Mouse (Mus musculus): ENCODE measurements around the gene Ccin. TPM values are rescaled to one million over a fixed set of nuclear protein-coding genes. Genes with fewer than 3 reads are reported as not detected.

The Ccin gene
- total RNA-seq (2017), result 0.39 TPM in 1 of 3 replicates, not detected in the others

GRCm38 (mm10) chr4:43983181-43983580 lies at the start of gene Ccin:
Gene Ccin (plus strand): TSS chr4:43983483.
- no peak for ATAC-seq (replicated peaks; ENCODE audit: insufficient number of reproducible peaks, low FRiP score, low TSS enrichment, poor library complexity, severe bottlenecking)

DNA sequence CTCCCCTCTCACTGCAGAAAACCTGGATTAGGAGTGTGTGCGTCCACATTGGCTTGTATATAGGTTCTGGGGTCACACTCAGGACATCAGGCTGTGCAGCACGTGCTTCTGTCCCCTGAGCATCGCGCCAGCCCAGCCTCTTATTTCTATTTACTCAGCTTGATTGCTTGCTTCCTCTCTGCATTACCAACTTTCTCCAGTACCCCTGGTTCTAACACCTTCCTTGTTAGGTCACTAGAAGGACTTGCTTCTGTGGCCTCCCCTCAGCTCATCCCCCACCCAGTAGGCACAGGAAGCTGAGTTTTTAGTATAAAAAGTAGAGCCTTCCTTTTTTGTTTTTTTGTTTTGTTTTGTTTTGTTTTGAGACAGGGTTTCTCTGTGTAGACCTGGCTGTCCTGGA lies 47.1 kb upstream of the Ccin start:
- 0 out of 2 replicates have a peak, but pooled peaks have one; percentile 11 for ATAC-seq (replicated peaks; ENCODE audit: insufficient number of reproducible peaks, low FRiP score, low TSS enrichment, poor library complexity, severe bottlenecking)

DNA sequence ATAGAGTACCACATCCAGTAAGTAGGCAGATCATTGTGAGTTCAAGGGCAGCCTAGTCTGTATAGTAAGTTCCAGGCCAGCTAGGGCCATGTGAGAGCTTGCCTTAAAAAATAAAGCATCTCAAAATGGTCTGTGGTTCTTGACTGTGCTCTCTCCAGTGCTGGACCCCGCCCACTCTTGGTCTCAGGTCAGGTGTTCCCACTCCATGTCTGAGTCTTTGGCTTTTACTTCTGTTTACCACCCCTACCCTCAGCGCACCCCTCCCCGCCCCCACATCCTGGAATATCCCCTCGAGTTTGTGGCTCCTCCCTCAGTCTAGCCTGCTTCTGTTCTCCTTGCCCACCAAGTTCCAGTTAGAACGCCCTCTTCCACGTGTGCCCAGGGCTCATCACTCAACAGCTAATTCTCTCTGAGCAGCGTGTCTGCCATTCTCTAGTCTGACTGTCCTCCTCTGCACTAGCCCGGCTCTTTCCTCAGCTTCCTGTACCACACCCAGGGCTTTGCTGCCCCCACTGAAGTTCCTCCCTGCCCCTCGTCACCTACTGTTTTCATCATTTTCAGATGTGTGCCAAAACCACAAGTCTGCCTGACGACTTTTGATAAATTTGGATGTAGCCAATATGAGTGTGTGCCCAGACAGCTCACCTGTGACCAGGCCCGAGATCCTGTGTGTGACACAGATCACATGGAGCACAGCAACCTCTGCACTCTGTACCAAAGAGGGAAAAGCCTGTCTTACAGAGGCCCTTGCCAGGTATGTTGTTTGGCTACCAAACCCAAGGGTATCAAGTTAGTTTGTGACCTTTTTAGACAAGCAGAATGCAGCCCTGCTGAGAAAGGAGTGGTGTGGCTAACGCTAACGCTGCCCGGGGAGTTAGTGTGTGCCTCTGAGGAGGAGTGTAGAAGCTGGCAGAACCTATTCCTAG lies 46.3 kb upstream of the Ccin start:
- peak; percentile 80 for ATAC-seq (replicated peaks; ENCODE audit: insufficient number of reproducible peaks, low FRiP score, low TSS enrichment, poor library complexity, severe bottlenecking)

DNA sequence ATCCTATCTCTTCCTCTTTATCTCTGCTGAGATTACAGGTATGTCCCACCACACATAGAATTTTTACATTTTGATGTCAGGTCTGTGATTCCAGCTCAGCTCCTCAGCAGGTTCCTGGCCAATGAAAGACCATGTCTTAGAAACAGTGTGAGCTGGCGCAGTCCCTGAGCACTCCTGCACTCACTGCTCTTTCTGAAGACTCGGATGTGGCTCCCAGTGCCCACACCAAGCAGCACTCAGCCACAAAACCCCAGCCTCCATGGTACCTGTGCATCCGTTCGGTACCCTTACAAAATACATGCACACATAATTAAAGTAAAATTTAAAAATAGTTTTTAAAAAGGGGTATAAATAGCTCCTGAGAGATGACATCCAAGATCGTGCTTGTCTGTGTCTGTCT lies 42.0 kb upstream of the Ccin start:
- ATAC-seq (replicated peaks; ENCODE audit: insufficient number of reproducible peaks, low FRiP score, low TSS enrichment, poor library complexity, severe bottlenecking), result no peak

- no peak for ATAC-seq (replicated peaks; ENCODE audit: insufficient number of reproducible peaks, low FRiP score, low TSS enrichment, poor library complexity, severe bottlenecking)
These were observed 40.9 kb upstream of the Ccin start for GRCm38 (mm10) chr4:43942421-43942820.

- no peak for ATAC-seq (replicated peaks; ENCODE audit: insufficient number of reproducible peaks, low FRiP score, low TSS enrichment, poor library complexity, severe bottlenecking)
These were observed 35.7 kb upstream of the Ccin start for GRCm38 (mm10) chr4:43947571-43947970.

- peak; percentile 92 for ATAC-seq (replicated peaks; ENCODE audit: insufficient number of reproducible peaks, low FRiP score, low TSS enrichment, poor library complexity, severe bottlenecking)
These were observed 25.9 kb upstream of the Ccin start, which contains the start of gene Glipr2 for GRCm38 (mm10) chr4:43957292-43957845. Gene Glipr2 (plus strand): TSS chr4:43957401.

- ATAC-seq (replicated peaks; ENCODE audit: insufficient number of reproducible peaks, low FRiP score, low TSS enrichment, poor library complexity, severe bottlenecking), result no peak
These were observed 25.3 kb upstream of the Ccin start for GRCm38 (mm10) chr4:43957846-43958461.

DNA sequence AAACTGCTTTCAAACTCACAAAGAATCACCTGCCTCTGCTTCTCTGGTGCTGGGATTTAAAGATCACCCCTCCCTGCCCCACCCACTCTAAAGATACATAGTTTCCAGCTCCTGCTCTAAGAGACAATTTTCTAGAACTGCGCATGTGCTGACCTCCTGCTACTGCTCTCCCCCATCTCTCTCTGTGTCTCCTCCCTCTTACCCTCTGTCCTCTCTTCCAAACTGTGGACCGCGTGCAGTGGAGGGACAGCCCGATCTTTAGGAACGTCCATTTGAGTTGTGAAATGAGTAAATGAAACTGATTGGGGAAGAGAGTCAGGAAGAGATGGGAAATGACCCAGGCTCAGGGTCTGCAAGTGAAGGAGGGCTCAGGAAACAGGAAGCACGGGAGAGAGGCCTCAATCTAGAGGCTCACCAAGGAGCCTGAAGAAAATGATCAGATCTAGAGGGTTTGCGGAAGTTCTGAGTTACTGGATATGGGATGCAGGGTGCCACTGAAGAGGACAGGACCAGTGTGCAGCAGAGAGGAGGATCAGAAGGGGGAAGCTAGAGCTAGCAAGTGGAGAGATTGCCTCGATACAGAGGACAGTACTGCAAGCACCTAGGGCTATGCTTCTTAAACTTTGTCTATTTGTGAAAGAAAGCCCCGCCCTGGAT lies 23.6 kb upstream of the Ccin start:
- peak; percentile 13; the same call in 1 of the 2 replicates for ATAC-seq (replicated peaks; ENCODE audit: insufficient number of reproducible peaks, low FRiP score, low TSS enrichment, poor library complexity, severe bottlenecking)

DNA sequence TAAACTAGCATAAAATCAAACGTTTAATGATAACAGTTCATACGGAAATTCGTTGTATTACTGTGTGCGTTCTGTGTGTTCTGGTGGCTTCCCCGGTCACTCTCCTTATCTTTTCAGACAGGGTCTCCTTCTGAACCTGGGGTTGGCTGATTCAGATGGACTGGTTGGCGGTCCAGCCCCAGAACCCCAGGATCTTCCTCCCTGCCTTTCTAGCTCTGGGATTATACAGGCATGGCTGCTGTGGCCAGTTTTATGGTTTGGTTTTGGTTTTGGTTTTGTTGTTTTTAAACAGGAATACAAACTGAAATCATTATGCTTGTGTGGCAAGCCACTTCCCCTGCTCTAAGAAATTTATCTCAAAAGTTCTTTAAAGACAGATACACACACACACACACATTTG lies 23.1 kb upstream of the Ccin start:
- no peak for ATAC-seq (replicated peaks; ENCODE audit: insufficient number of reproducible peaks, low FRiP score, low TSS enrichment, poor library complexity, severe bottlenecking)

DNA sequence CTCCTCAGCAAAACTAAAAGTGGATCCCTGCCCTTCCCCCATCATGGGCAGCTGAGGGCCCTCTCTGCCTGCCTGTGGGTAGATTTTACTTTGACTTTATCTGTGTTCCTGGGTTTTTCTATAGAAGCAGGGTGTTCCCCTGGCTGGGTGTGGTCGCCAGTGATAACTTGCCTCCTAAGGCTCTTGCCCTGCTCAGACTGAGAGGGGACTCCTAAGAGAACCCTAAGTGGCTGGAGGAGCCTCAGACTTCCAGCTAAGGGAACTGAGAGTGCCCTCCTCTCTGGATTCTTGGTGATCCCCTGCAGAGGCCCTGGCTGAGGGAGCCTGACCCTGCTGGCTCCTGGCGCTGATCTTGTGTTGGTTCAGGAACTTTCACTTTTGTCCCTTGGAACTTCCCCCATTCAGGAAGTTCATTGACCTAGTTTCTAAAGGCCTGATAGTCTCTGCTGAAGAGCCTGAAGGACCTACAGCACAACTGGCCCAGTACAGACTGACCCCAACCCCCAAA lies 18.9 kb upstream of the Ccin start:
- no peak for ATAC-seq (replicated peaks; ENCODE audit: insufficient number of reproducible peaks, low FRiP score, low TSS enrichment, poor library complexity, severe bottlenecking)

DNA sequence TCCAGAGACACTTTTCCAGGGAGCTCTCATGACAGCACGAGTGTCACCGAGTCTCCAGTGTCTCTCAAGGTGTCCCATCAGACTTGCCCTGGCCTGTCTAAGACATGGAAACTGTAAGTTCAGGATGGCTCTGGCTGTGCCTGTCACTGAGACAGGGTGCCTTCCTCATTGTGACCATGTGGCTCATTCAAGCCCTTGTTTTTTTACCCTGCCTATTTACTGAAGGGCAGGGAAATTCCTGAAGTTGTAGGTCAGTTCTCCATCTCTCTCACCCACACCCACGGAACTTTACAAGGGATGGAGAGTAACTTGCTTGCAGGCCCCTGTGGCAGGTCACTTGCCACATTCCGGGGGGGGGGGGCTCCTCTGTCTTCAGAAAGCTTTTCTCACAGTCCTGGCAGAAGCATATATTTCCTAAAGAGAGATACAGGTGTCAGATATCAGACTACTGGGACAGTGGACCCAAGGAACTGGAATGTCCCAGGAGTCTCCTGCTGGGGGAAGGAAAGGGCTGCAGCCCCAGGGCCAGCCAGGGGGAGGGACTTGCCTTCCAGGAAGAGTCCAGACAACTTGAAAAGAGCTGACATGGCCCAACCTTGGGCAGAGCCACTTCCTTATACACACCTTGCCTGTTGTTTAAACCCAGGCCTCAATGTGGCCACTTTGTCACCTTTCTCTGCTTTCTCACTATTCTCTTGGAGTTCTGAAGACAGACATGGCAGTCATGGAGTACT lies 18.2 kb upstream of the Ccin start:
- no peak for ATAC-seq (replicated peaks; ENCODE audit: insufficient number of reproducible peaks, low FRiP score, low TSS enrichment, poor library complexity, severe bottlenecking)

- ATAC-seq (replicated peaks; ENCODE audit: insufficient number of reproducible peaks, low FRiP score, low TSS enrichment, poor library complexity, severe bottlenecking), result peak; percentile 71
These were observed 17.3 kb upstream of the Ccin start for GRCm38 (mm10) chr4:43965856-43966535.

DNA sequence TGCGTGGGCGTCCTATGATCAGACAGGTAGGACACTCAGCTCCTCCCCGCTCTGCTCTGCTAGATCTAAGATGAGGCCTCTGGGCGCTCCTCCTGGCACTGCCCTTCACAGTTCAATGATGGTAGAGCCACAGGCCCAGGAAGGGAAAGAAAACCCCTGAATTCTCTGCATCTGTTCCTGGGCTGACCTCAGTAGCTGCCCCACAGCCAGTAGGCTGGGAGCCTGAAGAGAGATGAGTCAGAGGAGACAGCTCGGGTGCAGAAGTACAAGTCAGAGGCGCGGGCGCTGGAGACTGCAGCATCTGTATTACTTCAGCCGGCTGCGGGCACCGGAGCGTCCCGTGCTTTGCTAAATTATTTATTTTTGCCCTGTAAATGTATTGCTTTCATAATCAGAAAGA lies 14.6 kb upstream of the Ccin start:
- no peak for ATAC-seq (replicated peaks; ENCODE audit: insufficient number of reproducible peaks, low FRiP score, low TSS enrichment, poor library complexity, severe bottlenecking)

- no peak for ATAC-seq (replicated peaks; ENCODE audit: insufficient number of reproducible peaks, low FRiP score, low TSS enrichment, poor library complexity, severe bottlenecking)
These were observed 13.9 kb upstream of the Ccin start for GRCm38 (mm10) chr4:43969373-43969772.

DNA sequence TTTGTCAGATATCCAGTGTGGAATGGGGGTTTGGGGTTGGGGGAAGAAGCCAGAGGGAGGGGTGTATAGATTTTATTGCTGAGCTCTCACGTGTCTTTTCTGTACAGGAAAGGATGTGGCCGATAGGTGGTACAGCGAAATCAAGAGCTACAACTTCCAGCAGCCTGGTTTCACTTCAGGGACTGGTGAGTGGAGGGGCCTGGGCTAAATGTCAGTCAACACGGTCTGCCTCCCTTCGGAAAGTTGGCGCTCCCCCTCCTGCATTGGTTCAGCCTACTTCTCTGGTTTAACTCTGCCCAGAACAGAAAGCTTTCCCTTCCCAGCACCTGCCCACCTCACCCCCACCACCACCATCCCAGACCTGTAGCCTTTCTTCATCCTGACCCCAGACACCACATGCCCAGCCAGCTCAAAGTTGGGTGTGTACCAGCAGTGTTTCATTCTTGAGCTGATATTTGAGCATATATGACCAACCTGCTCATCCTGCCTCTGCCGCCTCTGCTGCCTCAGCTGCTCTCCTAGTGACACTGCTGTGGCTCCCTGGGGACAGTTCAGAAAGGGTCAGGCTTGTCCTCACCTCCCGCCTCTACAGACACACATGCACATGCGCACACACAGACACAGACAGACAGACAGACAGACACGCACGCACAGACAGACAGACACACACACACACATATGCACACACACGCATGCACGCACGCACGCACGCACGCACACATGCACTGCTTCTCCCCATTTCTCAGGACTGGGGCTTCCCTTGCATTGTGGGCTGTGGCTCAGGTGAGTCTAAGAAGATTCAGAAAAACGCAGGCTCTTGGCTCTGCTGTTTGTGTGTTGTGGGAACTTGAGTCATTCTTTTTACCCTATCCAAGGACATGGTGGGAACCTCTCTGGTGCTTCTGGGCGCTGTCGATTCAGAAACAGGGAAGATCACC lies 12.6 kb upstream of the Ccin start:
- no peak for ATAC-seq (replicated peaks; ENCODE audit: insufficient number of reproducible peaks, low FRiP score, low TSS enrichment, poor library complexity, severe bottlenecking)
